Mouse (Mus musculus): ENCODE measurements around the gene Birc3. TPM values are rescaled to one million over a fixed set of nuclear protein-coding genes. Genes with fewer than 3 reads are reported as not detected.
A peak's percentile ranks its signal among the peaks of the same experiment; 100 is the strongest.
"Not testable (repeated sequence)": the region's sequence is repeated elsewhere in the genome, so short reads cannot be mapped to it uniquely, and the experiment has no call there.

The Birc3 gene
- polyA plus RNA-seq, 1 experiment from 2014 or later = 7.8 TPM

DNA sequence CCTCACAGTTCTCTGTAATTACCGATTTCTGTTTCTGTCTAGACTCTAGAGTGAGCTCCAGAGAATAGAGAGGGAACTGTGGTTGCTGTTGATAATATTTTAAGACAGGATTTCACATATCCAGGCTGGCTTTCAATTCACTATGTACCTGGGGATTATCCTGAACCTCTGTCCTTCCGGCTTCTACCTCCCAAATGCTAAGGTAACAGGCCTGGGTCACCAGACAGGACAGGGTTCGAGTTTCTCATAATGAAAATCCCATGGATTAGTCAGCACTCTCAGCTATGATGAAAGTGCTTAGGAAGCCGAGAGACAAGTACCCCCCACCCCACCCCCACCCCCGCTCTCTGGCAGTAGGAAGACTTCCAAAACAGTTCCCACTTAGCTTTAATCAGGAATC, 30.8 kb upstream of the Birc3 start:
- no peaks in the 10 kb centered on the region for H3K9me3 ChIP-seq (ENCODE audit: low read length)
- no peak for TF ChIP-seq EP300 (IDR thresholded peaks at IDR 0.05; ENCODE audit: low read depth)
- TF ChIP-seq CTCF (IDR thresholded peaks at IDR 0.05; ENCODE audit: low read depth) = no peak
- no peaks in the 10 kb centered on the region for H3K36me3 ChIP-seq (replicated peaks; ENCODE audit: insufficient read depth, low read length)
- ATAC-seq (no peak), DNase-seq (no peak)
- H3K4me2 ChIP-seq (ENCODE audit: low read depth, low read length) = no peak overlapping the region
- 60% methylated on average over 5 of the region's 5 CpGs for WGBS (ENCODE audit: insufficient replicate concordance)
- no peak overlapping the region for H3K27ac ChIP-seq (ENCODE audit: low read depth)
- no peak overlapping the region for H3K9ac ChIP-seq (replicated peaks)
- H3K4me1 ChIP-seq (ENCODE audit: insufficient read depth) = no peaks in the 10 kb centered on the region
- H3K27me3 ChIP-seq (ENCODE audit: insufficient read depth, low read length) = no peaks in the 10 kb centered on the region
- H3K4me3 ChIP-seq (ENCODE audit: low read depth, low read length) = no peak overlapping the region

DNA sequence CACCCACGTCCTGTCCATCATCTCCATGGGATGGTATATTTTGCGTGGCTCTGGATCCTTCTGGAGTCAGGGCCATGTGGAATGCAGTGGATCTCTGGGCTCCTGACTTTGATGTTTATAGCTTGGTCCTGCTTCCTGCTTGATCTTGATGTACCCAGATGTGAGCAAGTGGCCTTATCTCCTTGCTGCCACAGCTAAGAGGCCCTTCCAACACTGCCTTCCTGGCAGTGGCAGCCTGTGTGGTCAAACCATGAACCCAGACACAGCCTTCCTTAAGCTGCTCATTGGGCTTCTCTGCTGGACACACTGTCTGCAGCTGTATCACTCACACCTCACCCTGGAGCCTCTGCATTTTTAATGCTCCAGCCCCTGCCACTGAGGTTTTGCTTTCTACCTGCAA, 30.3 kb upstream of the Birc3 start:
- Histone ChIP-seq H3K27me3 (ENCODE audit: insufficient read depth, low read length) (no peaks in the 10 kb centered on the region), H3K36me3 (replicated peaks; ENCODE audit: insufficient read depth, low read length) (no peaks in the 10 kb centered on the region), H3K4me1 (ENCODE audit: insufficient read depth) (no peaks in the 10 kb centered on the region), H3K4me2 (ENCODE audit: low read depth, low read length) (no peak overlapping the region), H3K9me3 (ENCODE audit: low read length) (no peaks in the 10 kb centered on the region), H3K27ac (ENCODE audit: low read depth) (no peak overlapping the region), H3K9ac (replicated peaks) (no peak overlapping the region), H3K4me3 (ENCODE audit: low read depth, low read length) (no peak overlapping the region)
- TF ChIP-seq EP300 (IDR thresholded peaks at IDR 0.05; ENCODE audit: low read depth) (no peak), CTCF (IDR thresholded peaks at IDR 0.05; ENCODE audit: low read depth) (no peak)
- ATAC-seq (no peak), DNase-seq (no peak)
- 75% methylated on average over 2 of the region's 2 CpGs for WGBS (ENCODE audit: insufficient replicate concordance)

DNA sequence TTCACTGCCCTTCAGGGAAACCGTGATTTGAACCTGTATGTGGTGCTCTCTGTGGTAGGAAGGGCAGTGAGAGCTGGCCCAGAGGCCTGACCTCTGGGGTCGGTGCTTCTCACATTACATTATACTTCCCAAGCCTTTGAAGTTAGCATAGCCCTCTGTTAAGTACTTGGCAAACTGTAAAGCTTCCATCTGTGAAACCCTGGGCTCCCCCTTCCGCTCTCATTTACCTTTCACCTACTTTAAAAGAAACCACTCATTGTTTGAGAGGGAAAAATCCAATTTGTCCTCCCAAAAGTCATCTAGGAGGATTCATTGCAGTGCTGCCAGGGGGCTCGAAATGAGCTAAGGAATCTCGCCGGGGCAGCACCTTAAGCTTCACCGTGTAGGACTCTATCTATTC, 29.3 kb upstream of the Birc3 start:
- Histone ChIP-seq H3K4me3 (ENCODE audit: low read depth, low read length) (no peak overlapping the region), H3K27ac (ENCODE audit: low read depth) (no peak overlapping the region), H3K4me1 (ENCODE audit: insufficient read depth) (no peaks in the 10 kb centered on the region), H3K36me3 (replicated peaks; ENCODE audit: insufficient read depth, low read length) (no peaks in the 10 kb centered on the region), H3K9ac (replicated peaks) (no peak overlapping the region), H3K27me3 (ENCODE audit: insufficient read depth, low read length) (no peaks in the 10 kb centered on the region), H3K4me2 (ENCODE audit: low read depth, low read length) (no peak overlapping the region), H3K9me3 (ENCODE audit: low read length) (no peaks in the 10 kb centered on the region)
- ATAC-seq (peak; percentile 17; the same call in 1 of the 2 replicates), DNase-seq (no peak)
- no peak for TF ChIP-seq EP300 (IDR thresholded peaks at IDR 0.05; ENCODE audit: low read depth)
- no peak for TF ChIP-seq CTCF (IDR thresholded peaks at IDR 0.05; ENCODE audit: low read depth)
- WGBS (ENCODE audit: insufficient replicate concordance) = 50% methylated on average over 7 of the region's 7 CpGs

DNA sequence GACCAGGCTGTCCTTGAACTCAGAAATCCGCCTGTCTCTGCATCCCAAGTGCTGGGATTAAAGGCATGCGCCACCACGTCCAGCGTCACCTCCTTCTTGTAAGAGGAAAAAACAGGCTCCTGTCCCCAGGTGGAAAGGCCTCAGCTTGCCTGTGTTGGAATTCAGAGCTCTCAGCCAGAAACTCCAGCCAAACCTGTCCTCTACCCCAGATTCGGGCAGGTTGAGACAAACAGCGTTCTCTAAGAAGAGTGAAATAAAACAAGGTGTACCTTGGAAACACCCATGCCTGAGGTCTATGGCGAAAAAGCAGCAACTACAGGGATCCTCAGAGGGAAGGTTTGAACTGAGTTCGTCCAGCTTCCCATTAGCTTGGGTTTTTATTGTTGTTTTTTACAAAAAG, 28.0 kb upstream of the Birc3 start:
- Histone ChIP-seq H3K4me2 (ENCODE audit: low read depth, low read length) (no peak overlapping the region), H3K9ac (replicated peaks) (no peak overlapping the region), H3K27me3 (ENCODE audit: insufficient read depth, low read length) (no peaks in the 10 kb centered on the region), H3K27ac (ENCODE audit: low read depth) (no peak overlapping the region), H3K36me3 (replicated peaks; ENCODE audit: insufficient read depth, low read length) (no peaks in the 10 kb centered on the region), H3K4me1 (ENCODE audit: insufficient read depth) (no peaks in the 10 kb centered on the region), H3K4me3 (ENCODE audit: low read depth, low read length) (no peak overlapping the region), H3K9me3 (ENCODE audit: low read length) (no peaks in the 10 kb centered on the region)
- ATAC-seq = no peak
- TF ChIP-seq EP300 (IDR thresholded peaks at IDR 0.05; ENCODE audit: low read depth) (no peak), CTCF (IDR thresholded peaks at IDR 0.05; ENCODE audit: low read depth) (no peak)
- WGBS (ENCODE audit: insufficient replicate concordance) = 88% methylated on average over 8 of the region's 8 CpGs
- DNase-seq = no peak

DNA sequence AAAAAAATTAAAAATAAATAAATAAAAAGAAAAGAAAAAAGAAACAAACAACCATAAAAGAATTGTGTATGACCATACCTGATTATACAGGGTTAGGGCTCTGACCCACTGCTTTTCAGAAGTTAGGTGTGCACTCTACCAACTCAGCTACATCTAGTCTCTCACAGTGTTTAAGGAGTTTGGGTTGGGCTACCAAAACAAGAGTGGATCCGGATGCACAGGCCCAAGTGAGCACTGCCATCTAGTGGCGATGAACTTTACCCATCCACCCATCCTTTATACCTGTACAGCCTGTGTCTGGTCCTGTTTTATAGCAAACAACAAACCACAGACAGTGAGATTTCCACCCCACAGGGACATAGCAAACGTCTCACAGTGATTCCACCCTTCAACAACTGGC, 24.5 kb upstream of the Birc3 start:
- Histone ChIP-seq H3K4me2 (ENCODE audit: low read depth, low read length) (no peak overlapping the region), H3K36me3 (replicated peaks; ENCODE audit: insufficient read depth, low read length) (no peaks in the 10 kb centered on the region), H3K27ac (ENCODE audit: low read depth) (no peak overlapping the region), H3K9me3 (ENCODE audit: low read length) (no peaks in the 10 kb centered on the region), H3K9ac (replicated peaks) (no peak overlapping the region), H3K4me1 (ENCODE audit: insufficient read depth) (no peaks in the 10 kb centered on the region), H3K27me3 (ENCODE audit: insufficient read depth, low read length) (no peaks in the 10 kb centered on the region), H3K4me3 (ENCODE audit: low read depth, low read length) (no peak overlapping the region)
- DNase-seq (peak; percentile 78), ATAC-seq (peak; percentile 72)
- TF ChIP-seq EP300 (IDR thresholded peaks at IDR 0.05; ENCODE audit: low read depth) (no peak), CTCF (IDR thresholded peaks at IDR 0.05; ENCODE audit: low read depth) (peak; percentile 95)
- 0% methylated on average over 3 of the region's 3 CpGs for whole genome bisulfite sequencing (ENCODE audit: insufficient replicate concordance)

DNA sequence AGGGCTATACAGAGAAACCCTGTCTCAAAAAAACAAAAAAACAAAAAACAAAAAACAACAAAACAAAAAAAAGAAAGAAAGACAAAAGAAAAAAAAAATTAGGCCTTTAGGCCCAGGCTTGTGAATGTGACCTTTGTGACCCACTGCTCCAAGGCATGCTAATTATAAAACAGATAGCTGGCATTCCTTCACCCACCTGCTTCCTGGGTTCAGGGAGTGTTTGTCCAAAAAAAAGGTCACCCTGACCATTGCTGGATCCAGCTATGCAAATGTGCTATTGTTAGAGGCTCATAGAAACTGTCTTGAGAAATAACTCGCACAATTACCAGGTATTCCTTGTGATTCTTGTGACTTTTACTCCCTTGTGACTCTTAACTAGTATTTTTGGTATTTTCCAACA, 18.8 kb upstream of the Birc3 start:
- not testable (repeated sequence) for H3K4me3 ChIP-seq (ENCODE audit: low read depth, low read length); H3K4me2 ChIP-seq (ENCODE audit: low read depth, low read length); H3K4me1 ChIP-seq (ENCODE audit: insufficient read depth); H3K9me3 ChIP-seq (ENCODE audit: low read length); H3K36me3 ChIP-seq (replicated peaks; ENCODE audit: insufficient read depth, low read length); H3K27ac ChIP-seq (ENCODE audit: low read depth); H3K27me3 ChIP-seq (ENCODE audit: insufficient read depth, low read length); DNase-seq; H3K9ac ChIP-seq (replicated peaks); ATAC-seq
- 79% methylated on average over 1 of the region's 1 CpGs for WGBS (ENCODE audit: insufficient replicate concordance)

DNA sequence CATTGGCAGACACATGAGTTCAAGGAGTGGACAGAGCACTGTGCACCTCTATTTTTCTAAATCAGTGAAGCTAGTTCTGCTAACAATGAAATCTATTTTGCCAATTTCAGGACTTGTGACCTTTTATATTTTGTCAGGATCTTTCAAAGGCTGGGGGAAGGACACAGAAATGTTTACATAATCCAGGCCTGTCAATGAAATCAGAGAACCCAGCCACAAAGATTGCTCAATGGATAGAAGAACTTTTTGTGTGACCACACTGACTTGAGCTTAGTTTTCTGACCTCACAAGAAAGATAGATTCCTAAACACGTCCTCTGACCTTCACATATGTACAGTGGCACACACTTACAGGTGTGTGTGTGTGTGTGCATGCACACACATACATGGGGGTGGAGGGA, 18.2 kb upstream of the Birc3 start:
- DNase-seq = no peak

More for the DNA sequence above, 18.2 kb upstream of the Birc3 start:
- H3K9ac ChIP-seq (replicated peaks) = no peak overlapping the region
- WGBS (ENCODE audit: insufficient replicate concordance) = 40% methylated on average over 1 of the region's 1 CpGs
- no peak overlapping the region for H3K4me3 ChIP-seq (ENCODE audit: low read depth, low read length)
- H3K27me3 ChIP-seq (ENCODE audit: insufficient read depth, low read length) = no peaks in the 10 kb centered on the region
- H3K9me3 ChIP-seq (ENCODE audit: low read length) = no peaks in the 10 kb centered on the region
- H3K36me3 ChIP-seq (replicated peaks; ENCODE audit: insufficient read depth, low read length) = no peaks in the 10 kb centered on the region
- TF ChIP-seq EP300 (IDR thresholded peaks at IDR 0.05; ENCODE audit: low read depth) = no peak
- TF ChIP-seq CTCF (IDR thresholded peaks at IDR 0.05; ENCODE audit: low read depth) = no peak
- H3K4me2 ChIP-seq (ENCODE audit: low read depth, low read length) = no peak overlapping the region
- no peaks in the 10 kb centered on the region for H3K4me1 ChIP-seq (ENCODE audit: insufficient read depth)
- no peak for ATAC-seq
- H3K27ac ChIP-seq (ENCODE audit: low read depth) = no peak overlapping the region

Measured in liver, postnatal 0 days (tissue).